Mouse (Mus musculus): ENCODE data around the gene Gm49721. TPM values are rescaled to one million over a fixed set of nuclear protein-coding genes. Genes with fewer than 3 reads are reported as not detected.
"Not testable (repeated sequence)": the region's sequence is repeated elsewhere in the genome, so short reads cannot be mapped to it uniquely, and the experiment has no call there.

Gene Gm49721
- polyA plus RNA-seq, 1 experiment from 2014 or later = 0.40 TPM

DNA sequence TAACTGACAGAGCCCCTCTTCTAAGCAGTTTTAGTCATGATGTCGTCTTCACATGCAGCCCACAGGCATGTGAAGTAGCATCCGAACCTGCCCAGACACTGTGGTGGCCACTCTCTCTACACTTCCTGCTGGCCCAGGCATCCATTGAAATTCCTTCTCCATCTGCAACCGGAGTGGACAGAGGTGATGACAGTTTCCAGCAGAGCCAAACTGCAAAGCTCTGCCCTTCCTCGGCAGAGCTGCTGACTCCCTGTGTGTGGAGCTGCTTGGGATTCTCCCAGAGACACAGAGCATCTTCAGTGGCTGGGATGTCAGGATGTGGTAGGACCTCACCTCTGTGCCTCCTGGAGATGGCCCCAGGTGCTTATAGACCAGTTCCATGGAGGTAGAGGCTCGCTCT lies 105.8 kb downstream of the Gm49721 start:
- H3K27me3 ChIP-seq (ENCODE audit: control insufficient read depth, insufficient read depth, low read length); H3K27ac ChIP-seq (ENCODE audit: low read depth, low read length); H3K36me3 ChIP-seq (ENCODE audit: control insufficient read depth, insufficient read depth, low read length); H3K4me2 ChIP-seq (ENCODE audit: low read depth, low read length, severe bottlenecking); H3K9ac ChIP-seq (ENCODE audit: low read length); H3K9me3 ChIP-seq (ENCODE audit: control insufficient read depth, low read length); DNase-seq (ENCODE audit: low spot score); H3K4me3 ChIP-seq (ENCODE audit: low read depth, low read length); H3K4me1 ChIP-seq (replicated peaks; ENCODE audit: control insufficient read depth, insufficient read depth, low read length); ATAC-seq (replicated peaks; ENCODE audit: low FRiP score): not testable (repeated sequence)
- no CpG with 5 or more reads among the region's 5 CpGs for WGBS

DNA sequence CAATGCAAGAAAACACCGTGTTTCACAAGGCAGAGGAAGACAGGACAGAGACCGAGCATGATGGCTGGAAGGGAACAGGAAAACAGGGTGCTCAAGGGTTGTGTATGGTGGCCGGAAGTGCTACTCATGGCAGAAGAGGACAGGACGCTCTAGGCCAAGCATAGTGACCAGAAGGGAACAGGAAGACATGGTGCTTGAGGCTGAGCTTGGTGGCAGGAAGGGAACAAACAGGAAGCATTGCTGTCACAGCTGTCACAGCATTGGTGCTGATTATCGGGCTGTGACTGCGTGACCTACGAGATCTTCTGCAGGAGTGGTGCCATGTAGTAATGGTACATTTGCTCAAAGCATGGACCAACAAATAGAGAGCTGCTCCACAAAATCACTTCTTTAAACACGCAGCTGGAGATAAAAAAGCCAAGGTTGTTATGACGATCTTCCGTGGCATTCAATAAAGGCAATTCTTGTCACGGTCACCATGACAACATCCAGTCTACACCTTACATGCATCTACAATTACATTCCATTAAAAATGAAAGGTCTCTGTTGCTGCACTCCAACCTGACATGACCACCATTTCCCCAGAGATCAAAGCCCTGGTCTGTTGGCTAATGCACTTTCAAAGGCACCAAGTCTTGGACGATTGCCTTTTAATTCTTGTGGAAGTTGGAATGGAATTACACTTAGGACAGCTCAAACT lies 106.9 kb downstream of the Gm49721 start:
- ATAC-seq (replicated peaks; ENCODE audit: low FRiP score); DNase-seq (ENCODE audit: low spot score): not testable (repeated sequence)

DNA sequence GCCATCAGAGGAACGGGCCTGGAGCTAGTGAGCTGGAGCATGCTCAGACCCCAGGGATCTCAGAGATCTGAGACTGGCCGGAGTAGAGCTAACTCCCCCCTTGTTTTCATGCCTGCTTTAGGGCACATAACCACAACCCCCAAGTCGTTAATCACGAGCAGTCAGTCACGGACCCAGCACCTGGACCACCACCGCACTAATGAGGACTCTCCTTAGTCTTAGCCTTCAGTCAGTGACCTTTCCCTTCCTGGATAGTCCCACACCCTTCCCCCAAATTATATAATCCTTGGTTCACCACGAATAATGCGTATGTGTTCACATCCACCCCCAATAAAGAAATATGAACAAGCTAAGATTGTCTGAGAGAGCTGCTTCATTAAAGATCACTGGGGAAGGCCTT lies 108.1 kb downstream of the Gm49721 start:
- ATAC-seq (replicated peaks; ENCODE audit: low FRiP score) = not testable (repeated sequence)

More for the DNA sequence above, 106.9 kb downstream of the Gm49721 start:
- H3K27me3 ChIP-seq (ENCODE audit: control insufficient read depth, insufficient read depth, low read length); H3K9me3 ChIP-seq (ENCODE audit: control insufficient read depth, low read length); H3K4me3 ChIP-seq (ENCODE audit: low read depth, low read length); H3K9ac ChIP-seq (ENCODE audit: low read length); H3K36me3 ChIP-seq (ENCODE audit: control insufficient read depth, insufficient read depth, low read length); H3K4me2 ChIP-seq (ENCODE audit: low read depth, low read length, severe bottlenecking); H3K4me1 ChIP-seq (replicated peaks; ENCODE audit: control insufficient read depth, insufficient read depth, low read length); H3K27ac ChIP-seq (ENCODE audit: low read depth, low read length): not testable (repeated sequence)
- no CpG with 5 or more reads among the region's 12 CpGs for WGBS

More for the DNA sequence above, 108.1 kb downstream of the Gm49721 start:
- peak; percentile 33 for DNase-seq (ENCODE audit: low spot score)
- H3K4me2 ChIP-seq (ENCODE audit: low read depth, low read length, severe bottlenecking); H3K27me3 ChIP-seq (ENCODE audit: control insufficient read depth, insufficient read depth, low read length); H3K4me3 ChIP-seq (ENCODE audit: low read depth, low read length); H3K9me3 ChIP-seq (ENCODE audit: control insufficient read depth, low read length); H3K36me3 ChIP-seq (ENCODE audit: control insufficient read depth, insufficient read depth, low read length); H3K4me1 ChIP-seq (replicated peaks; ENCODE audit: control insufficient read depth, insufficient read depth, low read length); H3K9ac ChIP-seq (ENCODE audit: low read length); H3K27ac ChIP-seq (ENCODE audit: low read depth, low read length): not testable (repeated sequence)
- 64% methylated on average over 4 of the region's 8 CpGs for WGBS

Other genes starting within 250 kb of the Gm49721 start
- 122 and 135 TPM in 2 replicates for gene Ezr, start 196.1 kb upstream of the Gm49721 start, polyA plus RNA-seq (2014; fragmentation: Nextera tagmentation; extraction: Ambion mirVana)
- gene Rsph3b, start 30.2 kb upstream of the Gm49721 start, polyA plus RNA-seq (2014; fragmentation: Nextera tagmentation; extraction: Ambion mirVana) = 43.5 and 48.5 TPM in 2 replicates
- 58.2 and 63.7 TPM in 2 replicates for gene Tagap1, start 17.7 kb upstream of the Gm49721 start, polyA plus RNA-seq (2014; fragmentation: Nextera tagmentation; extraction: Ambion mirVana)
- 95.8 and 118 TPM in 2 replicates for gene Rnaset2b, start 8.3 kb upstream of the Gm49721 start, polyA plus RNA-seq (2014; fragmentation: Nextera tagmentation; extraction: Ambion mirVana)
- not detected in 2 replicates for gene Gm1604a, start 46.7 kb downstream of the Gm49721 start, polyA plus RNA-seq (2014; fragmentation: Nextera tagmentation; extraction: Ambion mirVana)
- 25.5 and 27.0 TPM in 2 replicates for gene Rps6ka2, start 191.2 kb downstream of the Gm49721 start, polyA plus RNA-seq (2014; fragmentation: Nextera tagmentation; extraction: Ambion mirVana)